Mouse (Mus musculus) thymus, postnatal 14 days (tissue): ENCODE measurements around the gene Plppr3.

ENCODE experiments used
- DNase-seq: peaks from one replicate; pipeline ENCODE4 v3.0.0; 2021

The Plppr3 gene

DNA sequence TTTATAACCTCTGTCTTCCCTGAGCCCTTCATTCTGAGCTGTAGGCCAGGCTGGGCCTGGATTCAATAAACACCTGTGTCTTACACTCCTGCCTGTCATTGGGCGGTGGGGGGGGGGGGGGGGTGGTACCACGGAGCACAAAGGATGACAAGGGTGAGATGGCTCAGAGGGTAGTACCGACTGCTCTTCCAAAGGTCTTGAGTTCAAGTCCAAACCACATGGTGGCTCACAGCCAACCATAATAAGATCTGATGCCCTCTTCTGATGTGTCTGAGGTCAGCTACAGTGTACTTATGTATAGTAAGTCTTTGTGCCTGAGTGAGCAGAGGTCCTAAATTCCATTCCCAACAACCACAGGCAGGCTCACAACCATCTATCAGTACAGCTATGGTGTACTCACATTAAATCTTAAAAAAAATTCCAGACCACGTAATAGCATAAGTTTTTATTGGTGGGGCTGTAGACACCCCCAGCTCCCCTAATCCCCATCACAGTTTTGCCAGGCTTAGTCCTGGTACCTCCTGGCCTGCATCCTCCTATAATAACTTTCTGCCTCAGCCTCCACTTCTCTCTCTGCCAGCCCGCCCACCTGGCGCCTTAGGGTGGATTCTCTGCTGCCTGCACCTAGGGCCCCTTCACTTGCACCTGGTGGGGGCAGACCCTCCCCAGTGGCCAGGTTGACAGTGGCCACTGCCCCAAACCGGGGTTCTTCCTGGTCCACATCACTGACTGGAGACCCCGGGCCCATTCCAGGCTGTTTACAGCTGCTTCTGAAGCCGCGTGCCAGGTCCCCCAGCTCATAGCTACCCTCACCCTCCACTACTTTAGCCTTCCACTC, 9.9 kb downstream of the Plppr3 start:
- DNase-seq = no peak

DNA sequence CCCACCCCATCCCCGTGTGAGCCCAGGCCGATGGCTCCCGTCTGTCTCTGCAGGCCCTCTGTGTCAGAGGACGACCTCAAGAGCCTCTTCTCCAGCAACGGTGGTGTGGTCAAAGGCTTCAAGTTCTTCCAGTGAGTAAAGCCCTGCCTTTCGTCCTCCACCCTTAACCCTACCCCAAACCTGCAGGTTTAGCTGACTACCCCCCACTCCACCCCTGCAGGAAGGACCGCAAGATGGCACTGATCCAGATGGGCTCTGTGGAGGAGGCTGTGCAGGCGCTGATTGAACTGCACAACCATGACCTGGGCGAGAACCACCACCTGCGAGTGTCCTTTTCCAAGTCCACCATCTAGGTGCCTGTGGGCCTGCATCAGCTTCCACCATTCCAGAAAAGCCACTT, 11.5 kb downstream of the Plppr3 start:
- no peak for DNase-seq

DNA sequence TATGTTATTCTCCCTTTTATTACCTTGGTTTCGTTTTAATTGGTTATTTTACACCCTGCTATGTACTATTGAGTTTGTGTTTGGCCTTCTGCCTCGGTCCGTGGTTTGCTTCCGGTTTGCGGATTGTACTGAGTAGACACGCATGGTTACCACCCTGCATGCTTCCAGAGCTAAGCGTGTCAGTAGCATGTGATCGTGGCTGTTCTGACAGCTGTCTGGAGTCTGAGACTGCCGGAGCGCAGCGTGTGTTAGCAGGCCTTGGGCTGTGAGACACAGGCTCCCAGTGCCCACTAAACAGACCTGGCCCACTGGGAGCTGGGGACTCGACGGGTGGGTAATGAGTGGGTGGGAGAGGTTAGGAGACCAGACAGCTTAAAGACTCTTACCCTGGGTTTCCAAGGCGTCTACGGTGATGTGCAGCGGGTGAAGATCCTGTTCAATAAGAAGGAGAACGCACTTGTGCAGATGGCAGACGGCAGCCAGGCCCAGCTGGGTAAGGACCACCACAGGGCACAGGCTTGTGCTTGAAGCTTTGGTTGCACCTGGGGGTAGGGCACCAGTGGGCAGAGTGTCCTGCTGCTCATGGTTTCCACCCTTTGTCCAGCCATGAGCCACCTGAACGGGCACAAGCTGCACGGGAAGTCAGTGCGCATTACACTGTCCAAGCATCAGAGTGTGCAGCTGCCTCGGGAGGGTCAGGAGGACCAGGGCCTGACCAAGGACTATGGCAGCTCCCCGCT, 12.2 kb downstream of the Plppr3 start:
- no peak for DNase-seq

DNA sequence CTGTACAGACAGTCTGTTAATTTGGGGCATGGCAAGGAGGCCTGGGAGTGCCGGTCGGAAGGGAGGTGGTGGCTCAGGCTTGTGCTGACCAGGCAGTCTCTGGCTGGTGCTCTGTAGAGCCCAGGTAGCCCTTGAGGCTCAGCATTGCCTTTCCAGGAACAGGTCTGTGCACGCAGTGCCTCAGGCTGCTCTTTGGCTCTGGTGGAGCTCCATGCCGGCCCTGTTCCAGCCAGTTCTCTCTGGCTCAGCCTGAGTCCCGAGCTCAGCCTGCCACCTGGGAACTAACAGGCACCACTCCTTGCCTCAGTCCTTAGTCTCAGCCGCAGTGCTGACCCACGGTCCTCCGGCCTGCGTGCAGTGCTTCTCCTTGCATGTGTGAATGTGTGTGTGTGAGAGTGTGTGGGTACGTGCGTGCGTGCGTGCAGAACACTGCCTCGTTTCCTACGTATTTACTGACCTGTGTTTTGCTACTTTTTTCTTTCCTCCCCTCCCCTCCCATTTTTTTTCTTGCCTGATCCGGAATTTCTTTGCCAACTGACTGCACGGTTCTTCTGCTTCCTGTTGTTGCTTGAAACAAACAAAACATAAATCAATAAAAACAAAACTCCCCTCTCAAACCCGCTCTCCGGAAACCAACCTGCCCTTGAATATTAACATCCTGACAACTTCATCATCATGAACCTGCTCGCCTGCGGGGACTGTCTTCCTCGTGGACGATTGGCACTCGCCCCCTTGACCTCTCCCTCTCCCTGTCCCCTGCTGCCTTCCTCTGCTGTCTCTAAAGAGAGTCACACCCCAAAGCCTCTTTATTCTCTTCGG, 13.0 kb downstream of the Plppr3 start:
- DNase-seq = no peak

DNA sequence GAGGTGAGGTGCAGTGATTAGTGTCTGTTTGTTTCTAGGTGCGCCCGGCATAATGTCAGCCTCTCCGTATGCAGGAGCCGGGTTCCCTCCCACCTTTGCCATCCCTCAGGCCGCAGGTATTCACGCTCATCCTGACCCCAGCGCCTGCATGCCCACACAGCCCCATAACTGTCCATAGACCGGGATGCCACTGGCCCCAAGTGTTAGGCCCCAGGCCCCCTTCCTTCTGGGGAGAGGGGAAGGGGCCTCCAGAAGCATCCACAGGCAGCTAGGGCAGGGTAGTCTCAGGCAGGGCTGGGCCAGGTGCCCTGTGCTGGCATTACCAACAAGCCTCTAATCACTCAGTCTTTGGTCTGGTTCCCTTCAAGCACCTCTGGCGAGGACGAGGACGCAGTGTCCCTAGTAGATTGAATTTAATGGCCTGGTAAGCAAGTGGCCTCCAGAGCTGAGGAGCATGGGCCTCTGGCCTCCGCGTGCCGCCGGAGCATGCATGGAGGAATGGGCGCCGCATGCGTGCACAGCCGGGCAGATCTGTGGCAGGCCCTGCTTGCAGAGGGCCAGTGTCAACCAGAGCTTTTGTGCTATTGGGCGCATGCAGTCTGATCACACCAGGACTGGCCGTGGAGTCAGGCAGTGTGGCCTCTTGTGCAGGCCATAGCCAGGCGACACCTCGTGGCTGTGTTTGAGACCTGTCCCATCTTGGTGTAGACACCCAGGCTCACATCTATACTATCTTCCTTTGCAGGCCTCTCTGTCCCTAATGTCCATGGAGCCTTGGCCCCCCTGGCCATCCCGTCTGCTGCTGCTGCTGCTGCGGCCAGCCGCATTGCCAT, 14.1 kb downstream of the Plppr3 start:
- DNase-seq = no peak

DNA sequence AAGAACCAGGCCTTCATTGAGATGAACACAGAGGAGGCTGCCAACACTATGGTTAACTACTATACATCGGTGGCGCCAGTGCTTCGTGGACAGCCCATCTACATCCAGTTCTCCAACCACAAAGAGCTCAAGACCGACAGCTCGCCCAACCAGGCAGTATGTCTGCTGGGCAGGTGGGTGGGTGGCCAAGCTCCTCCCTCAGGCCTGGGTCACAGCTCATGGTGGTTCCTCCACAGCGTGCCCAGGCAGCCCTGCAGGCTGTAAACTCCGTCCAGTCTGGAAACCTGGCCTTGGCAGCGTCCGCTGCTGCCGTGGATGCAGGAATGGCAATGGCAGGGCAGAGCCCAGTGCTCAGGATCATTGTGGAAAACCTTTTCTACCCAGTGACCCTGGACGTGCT, 15.3 kb downstream of the Plppr3 start:
- no peak for DNase-seq

DNA sequence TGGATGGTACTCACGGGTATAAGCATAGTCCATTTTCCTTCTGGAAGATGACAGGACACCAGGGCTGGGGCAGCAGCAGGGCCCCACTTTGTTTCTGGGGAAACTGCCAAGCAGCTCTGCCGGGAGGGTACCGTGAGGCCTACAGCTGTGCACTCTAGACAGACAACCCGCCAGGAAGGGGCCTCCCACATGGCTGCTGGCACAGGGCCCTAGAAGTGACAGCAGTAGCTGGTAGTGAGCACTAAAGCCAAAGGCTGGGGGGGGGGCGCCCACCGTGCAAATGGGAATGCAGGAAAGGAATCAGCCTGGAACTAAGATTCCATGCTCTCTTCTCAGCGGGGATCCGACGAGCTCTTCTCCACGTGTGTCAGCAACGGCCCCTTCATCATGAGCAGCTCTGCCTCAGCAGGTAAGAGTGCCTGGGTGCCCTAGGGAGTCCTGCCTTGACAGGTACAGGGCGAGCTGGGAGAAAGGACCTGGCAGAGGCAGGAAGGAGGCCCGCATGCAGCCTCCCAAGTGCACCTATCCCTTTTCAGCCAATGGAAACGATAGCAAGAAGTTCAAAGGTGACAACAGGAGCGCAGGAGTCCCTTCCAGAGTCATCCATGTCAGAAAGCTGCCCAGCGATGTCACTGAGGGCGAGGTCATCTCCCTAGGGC, 15.9 kb downstream of the Plppr3 start:
- DNase-seq = peak; percentile 46

DNA sequence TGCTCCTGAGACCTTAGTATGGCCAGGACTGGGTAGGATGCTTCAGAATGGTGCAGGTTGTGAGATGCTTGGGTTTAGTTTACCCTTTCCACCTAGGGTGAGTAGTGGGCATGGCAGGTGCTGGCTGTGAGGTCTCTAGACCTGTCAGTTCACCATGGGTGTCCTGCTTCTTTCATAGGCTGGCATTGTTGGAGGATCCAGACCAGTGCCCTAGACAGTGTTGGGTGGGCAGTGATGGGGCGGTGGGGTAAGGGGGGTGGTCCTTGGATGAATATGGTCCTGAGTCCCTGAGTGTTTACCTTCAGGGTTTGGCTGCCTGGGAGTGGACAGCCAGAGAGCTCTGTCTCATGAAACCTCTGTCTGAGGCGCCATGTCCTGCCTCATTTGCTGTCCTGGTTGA, 16.5 kb downstream of the Plppr3 start:
- no peak for DNase-seq

DNA sequence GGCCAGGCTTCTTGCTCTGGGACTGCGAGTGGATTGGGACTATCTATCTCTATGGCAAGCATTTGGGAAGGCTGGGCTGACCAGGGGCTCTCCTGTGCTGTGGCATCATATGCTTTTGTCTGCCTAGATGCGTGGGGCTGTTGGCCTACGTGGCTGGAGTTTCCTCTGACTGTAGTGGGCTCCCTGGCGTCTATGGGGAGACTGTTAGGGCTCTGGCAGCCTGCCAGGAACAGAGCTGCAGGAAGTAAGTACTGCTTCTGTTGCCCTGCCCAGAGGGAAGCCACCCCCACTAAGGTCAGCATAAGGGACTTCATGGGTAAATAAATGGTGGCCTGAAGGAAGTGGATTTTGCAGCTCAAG, 17.0 kb downstream of the Plppr3 start:
- DNase-seq = peak; percentile 61

DNA sequence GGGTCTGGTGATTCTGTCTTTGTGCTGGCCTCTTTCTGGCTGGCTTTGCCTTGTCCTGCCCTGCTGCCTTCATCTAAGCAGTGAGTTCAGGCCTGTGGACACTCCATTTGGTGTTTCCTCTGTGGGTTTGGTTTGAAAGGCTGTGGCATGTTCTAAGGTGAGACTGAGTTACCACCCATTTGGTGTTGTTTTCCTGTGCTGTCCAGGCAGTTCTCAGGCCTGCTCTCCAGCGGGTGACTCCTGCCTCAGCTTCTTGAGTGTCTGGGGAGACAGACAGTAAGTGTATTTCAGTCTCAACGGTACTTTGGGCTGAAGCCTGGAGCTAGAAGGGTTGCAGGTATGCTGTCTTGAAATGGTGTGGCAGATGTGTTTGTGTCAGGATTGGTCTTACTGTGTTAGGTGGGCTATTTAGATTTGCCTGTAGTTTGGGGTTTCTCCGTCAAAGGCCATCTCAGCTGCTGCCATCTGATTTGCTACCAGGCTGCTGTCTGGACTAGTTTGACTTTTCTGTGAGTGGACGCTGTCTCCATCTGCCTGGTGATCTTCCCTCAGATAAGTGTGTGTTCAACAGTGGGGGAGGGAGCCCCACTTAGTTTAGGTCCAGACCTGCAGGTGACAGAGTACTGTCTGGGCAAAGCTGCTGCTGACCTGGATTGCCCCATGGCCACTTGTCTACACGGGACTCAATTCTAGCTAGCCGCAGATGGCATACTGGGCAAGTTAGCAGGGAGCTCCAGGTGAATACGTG, 17.6 kb downstream of the Plppr3 start:
- no peak for DNase-seq

DNA sequence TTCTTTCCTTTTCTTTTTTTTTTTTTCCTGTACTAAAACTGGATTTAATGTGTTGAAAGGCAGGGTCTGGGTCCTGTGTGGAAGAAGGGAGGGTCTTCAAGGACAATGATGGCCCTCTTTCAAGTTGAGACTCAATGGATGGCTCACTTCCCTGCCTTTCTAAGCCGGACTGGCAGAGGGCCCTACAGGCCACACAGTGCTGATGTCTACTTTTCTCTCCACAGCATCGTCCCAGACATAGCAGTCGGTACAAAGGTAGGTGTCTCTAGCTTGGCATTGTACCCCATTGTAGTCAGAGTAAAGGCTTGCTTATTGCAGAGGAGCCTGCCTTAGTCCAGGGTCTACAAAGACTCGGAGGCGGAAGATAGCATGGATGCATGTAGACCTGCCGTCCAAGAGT, 18.2 kb downstream of the Plppr3 start:
- no peak for DNase-seq

DNA sequence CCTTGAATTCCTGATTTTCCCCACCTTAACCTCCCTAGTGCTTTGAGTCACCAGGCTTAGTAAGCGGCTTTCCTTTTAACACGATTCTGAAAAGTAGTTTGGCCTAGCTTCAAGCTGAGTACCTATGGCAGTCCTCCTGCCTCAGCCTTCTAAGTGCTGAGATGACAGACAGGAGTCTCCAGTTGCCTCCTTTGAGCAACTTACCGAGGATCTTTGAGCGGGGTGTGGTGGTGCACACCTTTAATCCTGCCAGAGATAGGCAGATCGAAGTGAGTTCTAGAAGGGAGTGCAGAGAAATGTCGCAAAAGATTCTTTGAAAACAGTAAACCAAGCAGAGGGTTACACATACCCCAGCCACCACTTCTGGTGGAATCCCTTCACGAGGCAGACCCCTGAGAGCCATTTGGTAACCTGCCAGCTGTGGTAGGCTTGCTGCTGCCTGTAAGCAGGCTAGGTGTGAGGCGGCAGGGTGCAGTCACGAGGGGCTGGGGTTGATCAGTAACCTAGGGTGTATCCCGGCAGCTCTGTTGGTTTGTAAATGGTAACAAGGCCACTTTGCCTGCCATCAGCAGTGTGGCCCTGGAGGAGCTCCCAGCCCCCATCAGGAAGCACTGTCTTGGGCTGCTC, 18.8 kb downstream of the Plppr3 start:
- DNase-seq = peak; percentile 47

DNA sequence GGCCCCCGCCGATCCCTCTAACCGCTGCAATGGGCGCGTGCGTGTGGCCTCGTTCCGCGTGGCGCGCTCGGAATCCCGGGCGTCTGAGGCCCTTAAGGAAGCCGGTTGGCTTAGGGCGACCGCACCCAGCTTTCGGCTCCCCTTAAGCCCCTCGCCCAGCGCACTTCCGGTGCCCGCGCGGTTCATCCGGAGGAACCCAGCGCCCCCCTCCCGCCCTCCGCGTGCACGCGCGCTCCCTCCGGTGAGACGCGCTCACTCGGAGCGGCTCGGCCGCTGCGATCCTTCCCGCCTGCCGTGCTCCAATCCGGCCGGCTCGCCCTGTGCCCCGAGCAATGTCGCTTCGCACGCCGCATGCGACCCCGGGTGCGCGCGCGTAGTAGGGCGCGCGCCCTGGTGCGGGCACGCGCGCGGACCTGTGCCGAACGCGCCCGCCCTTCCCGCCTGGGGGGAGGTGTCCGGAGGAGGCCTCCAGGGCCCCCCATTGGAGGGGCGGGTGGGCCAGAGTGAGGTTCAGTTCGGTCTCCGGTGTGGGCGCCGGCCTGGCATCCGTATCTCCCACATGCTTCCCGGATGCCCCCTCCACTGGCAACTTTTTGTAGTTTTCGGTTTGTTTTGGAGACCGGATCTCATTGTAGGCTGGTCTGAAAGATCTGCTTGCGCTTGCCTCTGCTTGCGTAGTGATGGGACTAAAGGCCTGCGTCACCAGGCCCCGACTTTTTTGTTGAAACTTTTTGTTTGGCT, 19.5 kb downstream of the Plppr3 start:
- peak; percentile 89 for DNase-seq

DNA sequence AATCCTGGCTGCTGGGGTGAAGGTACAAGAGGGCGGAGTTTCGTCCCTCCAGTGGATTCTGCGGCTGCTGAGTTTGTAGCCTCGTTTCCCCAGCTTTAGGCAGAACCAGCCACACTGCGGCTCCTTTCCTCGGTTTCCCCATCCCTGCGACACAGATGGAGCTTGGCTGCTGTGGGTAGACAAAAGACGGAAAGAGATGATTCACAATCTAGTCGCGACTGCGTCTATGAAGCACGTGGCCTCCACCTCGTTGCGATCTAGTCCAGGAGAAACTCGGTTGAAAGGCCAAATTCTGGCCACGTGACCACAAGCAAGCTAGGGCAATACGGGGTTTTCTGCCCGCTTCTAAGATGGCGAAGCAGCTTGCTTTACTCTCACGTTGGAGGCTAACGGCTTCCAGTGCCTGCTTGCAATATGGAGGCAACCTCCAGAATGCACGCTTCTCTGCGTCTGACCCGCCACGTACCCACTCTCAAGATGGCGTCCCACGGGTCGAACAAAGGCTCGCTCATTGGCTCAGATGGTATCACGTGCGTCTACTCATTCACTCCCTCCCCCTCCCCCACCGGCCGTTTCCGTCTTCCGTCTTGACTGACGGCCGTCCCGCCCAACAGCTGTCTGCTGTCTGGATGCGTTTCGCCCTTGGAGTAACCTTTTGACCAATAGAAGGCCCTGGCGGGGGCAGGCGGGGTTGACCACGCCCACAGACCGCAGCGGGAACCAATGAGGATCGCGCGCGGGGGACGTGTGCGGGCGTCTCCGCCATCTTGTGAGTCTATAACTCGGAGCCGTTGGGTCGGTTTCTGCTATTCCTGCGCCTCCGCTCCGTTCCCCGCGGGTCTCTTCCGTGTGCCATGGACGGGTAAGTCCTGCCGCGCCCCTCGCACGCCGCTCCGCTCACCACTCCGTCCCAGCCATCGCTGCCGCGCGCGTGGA, 20.3 kb downstream of the Plppr3 start, which contains the start of gene Ptbp1:
Gene Ptbp1, plus strand, starts transcription at position 568 of the 936 bp plus-strand sequence.
- peak; percentile 99 for DNase-seq

DNA sequence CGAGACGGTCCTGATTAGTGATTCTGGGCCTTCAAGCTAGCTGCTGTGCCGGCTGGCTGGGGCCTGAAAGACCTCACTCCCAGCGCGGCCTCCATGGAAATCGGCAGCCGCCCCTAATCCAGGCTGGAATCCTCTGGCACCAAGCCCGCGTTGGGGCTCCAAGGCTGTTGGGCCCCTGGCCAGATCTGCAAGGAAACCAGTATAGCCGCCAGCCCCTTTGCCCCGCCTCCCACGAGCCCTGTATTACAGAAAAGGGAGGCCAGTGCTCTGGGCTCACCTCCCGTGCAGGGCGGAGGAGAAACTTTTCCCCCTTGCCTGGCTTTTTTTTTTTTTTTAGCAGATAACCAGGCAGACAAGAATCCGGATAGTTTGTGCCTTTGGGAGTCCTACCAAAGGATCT, 21.0 kb downstream of the Plppr3 start:
- peak; percentile 73 for DNase-seq

DNA sequence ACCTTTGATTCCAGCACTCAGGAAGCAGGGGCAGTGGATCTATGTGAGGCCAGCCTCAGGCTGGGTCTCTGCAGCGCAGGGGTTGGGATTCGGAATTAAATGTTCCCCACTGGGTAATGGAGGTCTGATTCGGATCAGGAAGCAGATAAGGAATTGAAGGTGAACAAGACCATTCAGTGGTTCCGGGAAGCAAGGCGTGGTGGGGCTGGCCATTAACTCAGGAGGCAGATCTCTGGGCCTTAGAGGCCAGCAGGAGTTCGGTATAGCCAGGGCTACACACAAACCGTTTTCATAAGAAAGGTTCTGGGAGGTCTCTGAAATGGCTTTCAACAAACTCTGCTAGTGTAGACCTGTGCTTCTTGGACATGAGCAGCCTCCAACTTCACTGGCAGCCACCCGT, 21.6 kb downstream of the Plppr3 start:
- DNase-seq = peak; percentile 16

DNA sequence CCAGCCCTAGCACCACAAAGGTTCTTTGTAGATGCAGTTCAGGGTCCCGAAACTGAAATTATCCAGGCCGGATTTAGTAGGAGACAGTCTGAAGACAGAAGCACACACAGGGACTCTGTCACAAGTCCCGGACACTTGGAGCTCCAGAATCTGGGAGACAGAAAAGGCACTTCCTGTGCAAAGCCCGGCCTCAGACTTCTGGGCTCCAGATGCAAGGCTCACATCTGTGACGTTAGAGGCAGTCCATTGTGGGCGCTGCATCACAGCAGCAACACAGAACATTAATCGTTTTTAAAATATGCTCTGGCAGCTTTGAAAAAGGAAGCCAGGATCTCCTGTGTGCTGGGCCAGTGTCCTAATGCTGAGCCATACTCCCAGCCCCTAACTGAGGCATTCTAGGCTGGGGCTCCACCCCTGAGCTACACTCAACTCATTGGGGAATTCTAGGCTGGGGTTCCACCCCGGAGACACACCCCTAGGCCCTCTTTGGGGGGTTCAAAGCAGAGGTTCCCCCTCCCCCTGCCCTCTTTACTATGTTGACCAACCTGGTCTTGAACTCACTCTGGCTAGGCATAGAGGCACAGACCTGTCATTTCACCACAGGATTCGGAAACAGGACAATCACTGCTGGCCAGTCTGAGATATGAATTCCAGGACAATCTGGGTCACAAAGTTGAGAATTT, 22.2 kb downstream of the Plppr3 start:
- DNase-seq = peak; percentile 54

DNA sequence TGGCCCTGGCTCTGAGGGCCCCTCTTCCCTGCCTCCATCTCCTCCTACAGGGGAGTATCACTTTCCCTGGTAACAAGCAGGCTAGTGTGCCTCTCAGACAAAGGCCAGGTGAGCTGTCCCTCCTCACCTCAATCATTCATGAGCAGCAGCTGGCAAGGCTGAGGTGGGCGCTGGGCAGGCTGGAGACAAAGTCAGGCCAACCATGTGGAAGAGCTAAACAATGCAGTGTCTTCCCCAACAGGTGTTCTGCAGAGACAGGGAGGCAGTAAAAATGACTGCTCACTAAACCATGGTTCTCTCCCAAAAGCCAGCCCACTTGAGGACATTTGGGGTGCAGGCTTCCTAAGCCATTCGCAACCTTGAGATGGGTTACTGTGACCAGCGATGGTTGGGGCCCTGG, 22.8 kb downstream of the Plppr3 start:
- no peak for DNase-seq
